Mouse (Mus musculus): ENCODE data around the gene Cd3eap.

Cd3eap gene

GRCm38 (mm10) chr7:19309278-19309883, 49.9 kb downstream of the Cd3eap start:
- DNase-seq (ENCODE audit: inconsistent age in 2 of 2, low spot score in 1 of 2): peak in 1 of 2 experiments; percentile 76

GRCm38 (mm10) chr7:19308454-19309277, 50.6 kb downstream of the Cd3eap start:
- peak; percentile 97 to 99 for DNase-seq (ENCODE audit: inconsistent age in 2 of 2, low spot score in 1 of 2)

- peak; percentile 77 to 85 for DNase-seq (ENCODE audit: inconsistent age in 2 of 2, low spot score in 1 of 2)
Observed at GRCm38 (mm10) chr7:19307739-19308453, 51.4 kb downstream of the Cd3eap start.

GRCm38 (mm10) chr7:19306819-19307738, 52.2 kb downstream of the Cd3eap start:
- DNase-seq (ENCODE audit: inconsistent age in 2 of 2, low spot score in 1 of 2): peak in 1 of 2 experiments; percentile 61
